9 mouse cellular contexts compared by ENCODE assay signal in the genomic region with DNA sequence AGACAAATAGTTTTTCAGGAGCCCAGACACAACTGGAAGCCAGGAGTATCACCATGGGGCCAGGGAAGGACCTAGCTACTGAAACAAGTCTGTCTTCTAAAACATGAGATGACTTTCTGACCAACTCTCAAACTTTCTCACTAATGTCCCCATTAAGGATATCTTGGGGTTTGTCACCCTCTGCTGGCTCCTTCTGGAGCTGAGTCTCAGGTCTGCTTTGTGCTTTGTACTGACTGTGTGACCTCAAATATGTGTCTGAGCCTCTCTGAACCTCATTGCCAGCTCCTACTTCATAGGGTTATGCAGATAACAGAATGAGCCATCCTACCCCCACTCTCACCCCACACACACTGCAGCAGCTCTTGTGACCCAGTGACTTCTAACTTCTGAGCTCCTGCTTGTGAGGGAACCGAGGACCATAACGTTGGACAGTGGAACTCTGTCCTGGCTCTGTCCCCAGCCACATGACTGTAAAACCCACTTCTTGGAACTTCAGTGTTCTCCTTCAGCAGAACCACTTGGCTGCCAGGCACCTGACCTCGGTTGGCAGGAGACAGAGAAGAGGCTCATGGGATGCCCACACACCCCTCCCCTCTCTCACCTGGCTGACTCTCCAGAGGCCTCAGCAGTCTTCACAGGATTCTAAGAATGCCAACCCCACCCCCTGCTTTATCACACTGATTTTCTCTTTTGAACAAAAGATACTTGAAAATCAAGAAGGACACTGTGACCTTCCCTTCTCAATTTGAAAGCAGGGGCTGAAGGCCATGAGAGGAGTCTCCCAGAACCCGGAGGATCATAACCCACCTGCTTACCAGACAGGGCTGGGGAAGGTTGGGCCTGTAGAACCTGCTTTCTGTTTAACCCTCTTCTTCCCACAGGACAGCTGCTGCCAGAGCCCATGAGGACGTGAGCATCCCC. TPM values are rescaled to one million over a fixed set of nuclear protein-coding genes. Genes with fewer than 3 reads are reported as not detected.
A peak's percentile ranks its signal among the peaks of the same experiment; 100 is the strongest.
DNase-seq lines count a peak whose midpoint lies in the region; ATAC-seq and TF ChIP-seq lines count a peak whose summit lies in the region.
"Had no signal": no experiment of that assay in that cellular context is flagged by ENCODE, and none has a peak within 500 bp of the region (broad histone marks: within the 10 kb centered on the region; RNA-seq: fewer than 3 reads in every experiment).

No protein-coding gene starts in this region.

- no peaks in the 10 kb centered on the region for H3K36me3 ChIP-seq in hindbrain, embryonic 13.5 days
- H3K36me3 ChIP-seq in hindbrain, embryonic 14.5 days (replicated peaks; ENCODE audit: control insufficient read depth, insufficient read depth): no peaks in the 10 kb centered on the region
- no peaks in the 10 kb centered on the region for H3K36me3 ChIP-seq in CH12.LX (replicated peaks in 1 of 2; ENCODE audit: control insufficient read depth in 1 of 2, insufficient read depth in 1 of 2, low read length in 1 of 2)
- no peaks in the 10 kb centered on the region for H3K36me3 ChIP-seq in kidney, postnatal 0 days (ENCODE audit: insufficient read depth, low read length)
- H3K36me3 ChIP-seq: limb, embryonic 12.5 days had no signal

- no peak for DNase-seq in hindbrain, embryonic 14.5 days (ENCODE audit: low spot score)
- peak; percentile 72 for DNase-seq in CH12.LX (ENCODE audit: extremely low read depth)
- peak; percentile 73 for DNase-seq in brain, adult 2 months (ENCODE audit: low read depth, low spot score)
- peak; percentile 51 for DNase-seq in kidney, postnatal 0 days (ENCODE audit: low spot score)
- DNase-seq in skeletal muscle tissue, adult 2 months (ENCODE audit: low read depth, low spot score): peak; percentile 63
- no peak for DNase-seq in urinary bladder, postnatal 4 days (ENCODE audit: low spot score in 2 of 2)
- DNase-seq in urinary bladder, postnatal 10 days (ENCODE audit: low spot score): no peak

- peak in 1 of 2 experiments; percentile 92; a peak in 3 of 4 replicates for TF ChIP-seq CTCF in CH12.LX (conservative IDR thresholded peaks at IDR 0.05 in 1 of 2, IDR thresholded peaks at IDR 0.05 in 1 of 2; ENCODE audit: low read depth in 2 of 2, low read length in 2 of 2)
- TF ChIP-seq CTCF in kidney, postnatal 0 days (IDR thresholded peaks at IDR 0.05; ENCODE audit: low read depth): peak; percentile 62

- H3K27me3 ChIP-seq in hindbrain, embryonic 13.5 days: 0 out of 2 replicates have a peak, but pooled peaks cover 7% of the 10 kb centered on the region
- no peaks in the 10 kb centered on the region for H3K27me3 ChIP-seq in hindbrain, embryonic 14.5 days (ENCODE audit: control insufficient read depth, insufficient read depth, low read length)
- peaks cover 6% of the 10 kb centered on the region for H3K27me3 ChIP-seq in CH12.LX (replicated peaks)
- H3K27me3 ChIP-seq in kidney, postnatal 0 days (ENCODE audit: insufficient read depth, low read length): no peaks in the 10 kb centered on the region

- in situ Hi-C loops in CH12.LX (cut with MboI; ENCODE audit: low pct_ligation_motif_present, low pct_unique_long_range_greater_than_20kb, low sequenced_read_pairs): loop anchor here (25.0 kb wide), 2 partner anchors 360 to 585 kb away; a partner anchor contains a TSS

- 51% methylated on average over 5 of the region's 5 CpGs for WGBS in hindbrain, embryonic 13.5 days
- WGBS in hindbrain, embryonic 14.5 days: 50% methylated on average over 5 of the region's 5 CpGs
- WGBS in kidney, postnatal 0 days: 40% methylated on average over 5 of the region's 5 CpGs

- H3K27ac ChIP-seq in hindbrain, embryonic 13.5 days: no peak overlapping the region
- no peak overlapping the region for H3K27ac ChIP-seq in hindbrain, embryonic 14.5 days
- no peak overlapping the region for H3K27ac ChIP-seq in CH12.LX (ENCODE audit: insufficient read depth, low read depth)
- no peak overlapping the region for H3K27ac ChIP-seq in kidney, postnatal 0 days
- H3K27ac ChIP-seq: limb, embryonic 12.5 days had no signal

- H3K4me3 ChIP-seq in hindbrain, embryonic 13.5 days: no peak overlapping the region
- no peak overlapping the region for H3K4me3 ChIP-seq in hindbrain, embryonic 14.5 days (replicated peaks; ENCODE audit: low read length)
- H3K4me3 ChIP-seq in CH12.LX (replicated peaks in 1 of 3; ENCODE audit: low read depth in 2 of 3, low read length in 2 of 3, poor library complexity in 1 of 3): no peak overlapping the region
- no peak overlapping the region for H3K4me3 ChIP-seq in kidney, postnatal 0 days (replicated peaks; ENCODE audit: low read depth, low read length)
- H3K4me3 ChIP-seq: limb, embryonic 12.5 days had no signal

- H3K9ac ChIP-seq in hindbrain, embryonic 13.5 days: peak overlapping the region; percentile 39; the same call in 1 of the 2 replicates
- no peak overlapping the region for H3K9ac ChIP-seq in hindbrain, embryonic 14.5 days
- H3K9ac ChIP-seq in CH12.LX (ENCODE audit: insufficient read depth, low read depth): no peak overlapping the region
- no peak overlapping the region for H3K9ac ChIP-seq in kidney, postnatal 0 days (ENCODE audit: low read depth, low read length)
- H3K9ac ChIP-seq: limb, embryonic 12.5 days had no signal

- H3K9me3 ChIP-seq in hindbrain, embryonic 13.5 days: peaks cover 12% of the 10 kb centered on the region
- H3K9me3 ChIP-seq in hindbrain, embryonic 14.5 days (ENCODE audit: control insufficient read depth, low read length): peaks cover 18% of the 10 kb centered on the region
- H3K9me3 ChIP-seq in CH12.LX (replicated peaks; ENCODE audit: low read length): peaks cover 25% of the 10 kb centered on the region
- H3K9me3 ChIP-seq in kidney, postnatal 0 days (replicated peaks; ENCODE audit: low read length): no peaks in the 10 kb centered on the region

- dilution Hi-C loops in CH12.LX (cut with MboI; ENCODE audit: extremely low pct_ligation_motif_present, extremely low pct_unique_long_range_greater_than_20kb, low sequenced_read_pairs): no loop called here

- peaks cover 30% of the 10 kb centered on the region for H3K4me1 ChIP-seq in hindbrain, embryonic 13.5 days (replicated peaks)
- H3K4me1 ChIP-seq in hindbrain, embryonic 14.5 days (replicated peaks; ENCODE audit: control insufficient read depth, insufficient read depth, low read length): peaks cover 19% of the 10 kb centered on the region
- H3K4me1 ChIP-seq in CH12.LX (ENCODE audit: control insufficient read depth in 1 of 2, insufficient read depth in 2 of 2): peaks cover 22 to 36% of the 10 kb centered on the region in 2 experiments
- H3K4me1 ChIP-seq in kidney, postnatal 0 days (replicated peaks; ENCODE audit: insufficient read depth, low read length): no peaks in the 10 kb centered on the region

- H3K4me2 ChIP-seq in hindbrain, embryonic 13.5 days: no peak overlapping the region
- no peak overlapping the region for H3K4me2 ChIP-seq in hindbrain, embryonic 14.5 days (replicated peaks)
- H3K4me2 ChIP-seq in CH12.LX (ENCODE audit: insufficient read depth, low read depth, poor library complexity, severe bottlenecking): no peak overlapping the region
- H3K4me2 ChIP-seq in kidney, postnatal 0 days (ENCODE audit: low read length): no peak overlapping the region
- H3K4me2 ChIP-seq: limb, embryonic 12.5 days had no signal

- ATAC-seq in hindbrain, embryonic 13.5 days (ENCODE audit: low FRiP score): no peak
- ATAC-seq in hindbrain, embryonic 14.5 days (ENCODE audit: low FRiP score): no peak
- no peak for ATAC-seq in kidney, postnatal 0 days (replicated peaks; ENCODE audit: low FRiP score, low read depth)

- TF ChIP-seq POLR2A in CH12.LX (IDR thresholded peaks at IDR 0.05; ENCODE audit: low read depth, low read length): no peak

- H3K79me2 ChIP-seq in CH12.LX (replicated peaks; ENCODE audit: control insufficient read depth, extremely low read depth, insufficient read depth, poor library complexity, severe bottlenecking): no peaks in the 10 kb centered on the region

- peak; percentile 92 for TF ChIP-seq RAD21 in CH12.LX (IDR thresholded peaks at IDR 0.05; ENCODE audit: low read depth, low read length)

- TF ChIP-seq EP300 in CH12.LX (IDR thresholded peaks at IDR 0.05; ENCODE audit: low read length): no peak

RNA-seq across cellular contexts. Expression of a gene that starts 3.2 kb away (rescaled TPM):
- polyA plus RNA-seq in hindbrain, embryonic 13.5 days (2015; fragmentation: Nextera tagmentation; extraction: Ambion mirVana): 0.42 and 0.48 TPM in 2 replicates
- 0.34 and 0.64 TPM in 2 replicates for polyA plus RNA-seq in hindbrain, embryonic 14.5 days (2014; fragmentation: Nextera tagmentation; extraction: Ambion mirVana)
- total RNA-seq in CH12.LX (2012; rRNA removed) (not detected in 2 replicates), CH12.LX (2014; rRNA removed) (not detected in 2 replicates)
- polyA plus RNA-seq in CH12.LX (2012; ENCODE audit: insufficient read length, low read depth): 0.14 and 0.36 TPM in 2 replicates
- 0.17 and 0.28 TPM in 2 replicates for polyA plus RNA-seq in kidney, postnatal 0 days (2015; fragmentation: Nextera tagmentation; extraction: Ambion mirVana)

RNA-seq across cellular contexts. Expression of a gene that starts 16.5 kb away (rescaled TPM):
- 8.0 and 8.2 TPM in 2 replicates for polyA plus RNA-seq in hindbrain, embryonic 13.5 days (2015; fragmentation: Nextera tagmentation; extraction: Ambion mirVana)
- polyA plus RNA-seq in hindbrain, embryonic 14.5 days (2014; fragmentation: Nextera tagmentation; extraction: Ambion mirVana): 9.5 and 11.0 TPM in 2 replicates
- 4.1 and 6.3 TPM in 2 replicates for total RNA-seq in CH12.LX (2012; rRNA removed)
- 5.0 and 5.7 TPM in 2 replicates for total RNA-seq in CH12.LX (2014; rRNA removed)
- polyA plus RNA-seq in CH12.LX (2012; ENCODE audit: insufficient read length, low read depth): 27.7 and 28.1 TPM in 2 replicates
- polyA plus RNA-seq in kidney, postnatal 0 days (2015; fragmentation: Nextera tagmentation; extraction: Ambion mirVana): 28.2 and 28.4 TPM in 2 replicates

RNA-seq across cellular contexts. Expression of a gene that starts 24.9 kb away (rescaled TPM):
- polyA plus RNA-seq in hindbrain, embryonic 13.5 days (2015; fragmentation: Nextera tagmentation; extraction: Ambion mirVana): 6.3 and 8.8 TPM in 2 replicates
- polyA plus RNA-seq in hindbrain, embryonic 14.5 days (2014; fragmentation: Nextera tagmentation; extraction: Ambion mirVana): 6.3 and 8.1 TPM in 2 replicates
- total RNA-seq in CH12.LX (2012; rRNA removed): 314 and 453 TPM in 2 replicates
- total RNA-seq in CH12.LX (2014; rRNA removed): 142 and 160 TPM in 2 replicates
- polyA plus RNA-seq in CH12.LX (2012; ENCODE audit: insufficient read length, low read depth): 883 and 942 TPM in 2 replicates
- polyA plus RNA-seq in kidney, postnatal 0 days (2015; fragmentation: Nextera tagmentation; extraction: Ambion mirVana): 7.0 and 8.8 TPM in 2 replicates

RNA-seq across cellular contexts. Expression of a gene that starts 49.2 kb away (rescaled TPM):
- polyA plus RNA-seq in hindbrain, embryonic 13.5 days (2015; fragmentation: Nextera tagmentation; extraction: Ambion mirVana): 6.8 and 7.7 TPM in 2 replicates
- polyA plus RNA-seq in hindbrain, embryonic 14.5 days (2014; fragmentation: Nextera tagmentation; extraction: Ambion mirVana): 2.5 and 3.8 TPM in 2 replicates
- total RNA-seq in CH12.LX (2012; rRNA removed) (42.2 and 51.9 TPM in 2 replicates), CH12.LX (2014; rRNA removed) (38.6 and 39.2 TPM in 2 replicates)
- polyA plus RNA-seq in CH12.LX (2012; ENCODE audit: insufficient read length, low read depth): 75.3 and 80.5 TPM in 2 replicates
- polyA plus RNA-seq in kidney, postnatal 0 days (2015; fragmentation: Nextera tagmentation; extraction: Ambion mirVana): 5.4 and 6.2 TPM in 2 replicates

RNA-seq across cellular contexts. Expression of a gene that starts 52.6 kb away (rescaled TPM):
- 0.05 and 0.13 TPM in 2 replicates for polyA plus RNA-seq in hindbrain, embryonic 13.5 days (2015; fragmentation: Nextera tagmentation; extraction: Ambion mirVana)
- polyA plus RNA-seq in hindbrain, embryonic 14.5 days (2014; fragmentation: Nextera tagmentation; extraction: Ambion mirVana): 0.14 and 0.20 TPM in 2 replicates
- total RNA-seq in CH12.LX (2012; rRNA removed) (31.2 and 34.3 TPM in 2 replicates), CH12.LX (2014; rRNA removed) (26.0 and 32.1 TPM in 2 replicates)
- 47.2 and 60.0 TPM in 2 replicates for polyA plus RNA-seq in CH12.LX (2012; ENCODE audit: insufficient read length, low read depth)
- 0.55 and 1.1 TPM in 2 replicates for polyA plus RNA-seq in kidney, postnatal 0 days (2015; fragmentation: Nextera tagmentation; extraction: Ambion mirVana)

Comparison
In these comparisons a context has a peak if more than half of its experiments do, and no peak if none do; other contexts are left out.
1. DNase-seq: peak in CH12.LX (single experiment), brain, adult 2 months (single experiment), kidney, postnatal 0 days (single experiment) and skeletal muscle tissue, adult 2 months (single experiment); none in hindbrain, embryonic 14.5 days (single experiment), urinary bladder, postnatal 4 days (0 of 2) and urinary bladder, postnatal 10 days (single experiment).
2. RNA of a gene that starts 24.9 kb away (polyA plus RNA-seq): 883 to 942 TPM in CH12.LX; 7.0 to 8.8 TPM in kidney, postnatal 0 days, 6.3 to 8.8 TPM in hindbrain, embryonic 13.5 days and 6.3 to 8.1 TPM in hindbrain, embryonic 14.5 days; every median in the first group is over 10 times any median in the second.